Mouse (Mus musculus) cerebellum, postnatal 25 days (tissue): Measurements from ENCODE around the gene Iars2.
"Not testable (repeated sequence)": the region's sequence is repeated elsewhere in the genome, so short reads cannot be mapped to it uniquely, and the experiment has no call there.

Experiments used
- DNase-seq, 2 experiments: peaks; one replicate each; pipeline ENCODE4 v3.0.0; 2021; ENCODE audit warnings: mixed read lengths in 2 of 2

The Iars2 gene

DNA sequence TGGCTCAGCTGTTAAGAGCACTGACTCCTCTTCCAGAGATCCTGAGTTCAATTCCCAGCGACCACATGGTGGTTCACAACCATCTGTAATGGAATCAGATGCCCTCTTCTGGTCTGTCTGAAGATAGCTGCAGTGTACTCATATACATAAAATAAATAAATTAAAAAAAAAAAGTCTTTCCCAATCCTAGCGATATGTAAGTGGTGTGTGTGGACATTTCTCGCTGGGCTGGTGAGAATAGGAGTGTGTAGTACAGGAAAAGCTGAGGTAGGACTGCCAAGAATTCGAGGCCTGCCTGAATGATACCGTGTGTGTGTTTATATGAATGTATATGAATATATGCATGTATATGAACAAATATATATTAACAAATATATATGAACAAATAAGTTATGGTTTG is 2.2 kb upstream of the Iars2 start:
- DNase-seq = no peak

DNA sequence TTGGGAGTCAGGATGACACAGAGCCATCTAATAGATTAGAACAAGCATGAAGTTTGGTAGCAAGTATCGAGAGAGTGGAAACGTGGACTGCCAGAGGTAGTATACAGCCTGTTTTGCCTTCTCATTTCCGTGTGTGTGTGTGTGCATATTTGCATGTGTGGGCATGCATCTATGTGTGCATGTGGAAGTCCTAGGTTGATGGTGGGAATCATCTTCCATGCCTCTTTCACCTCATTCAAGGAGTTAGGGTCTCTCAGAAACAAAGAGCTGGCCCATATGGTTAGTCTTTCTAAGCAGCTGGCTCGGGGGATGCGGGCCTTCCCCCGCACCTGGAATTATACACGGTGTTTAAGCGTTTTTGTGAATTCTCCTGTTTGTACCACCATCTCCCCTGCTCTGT is 655 bp upstream of the Iars2 start:
- no peak for DNase-seq

DNA sequence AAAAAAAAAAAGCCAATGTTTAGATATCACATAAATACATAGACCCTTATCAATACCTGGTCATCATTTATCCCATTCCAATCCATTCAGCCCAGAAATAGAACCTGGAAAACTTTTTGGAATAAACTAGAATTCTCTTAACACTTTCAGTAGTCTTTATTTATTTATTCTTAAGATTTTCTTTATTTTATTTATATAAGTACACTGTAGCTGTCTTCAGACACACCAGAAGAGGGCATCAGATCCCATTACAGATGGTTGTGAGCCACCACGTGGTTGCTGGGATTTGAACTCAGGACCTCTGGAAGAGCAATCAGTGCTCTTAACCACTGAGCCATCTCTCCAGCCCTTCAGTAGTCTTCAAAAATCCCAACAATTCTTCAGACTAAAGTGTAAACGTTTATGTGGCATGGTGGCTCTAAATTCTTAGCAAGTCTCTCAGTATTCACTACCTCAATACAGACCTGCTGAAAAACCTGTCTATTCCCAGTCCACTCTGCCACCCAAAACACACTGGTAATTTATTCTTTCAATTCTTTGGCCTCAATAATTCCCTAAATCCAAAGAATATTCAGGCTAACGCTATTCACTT is 1.3 kb downstream of the Iars2 start:
- not testable (repeated sequence) for DNase-seq

DNA sequence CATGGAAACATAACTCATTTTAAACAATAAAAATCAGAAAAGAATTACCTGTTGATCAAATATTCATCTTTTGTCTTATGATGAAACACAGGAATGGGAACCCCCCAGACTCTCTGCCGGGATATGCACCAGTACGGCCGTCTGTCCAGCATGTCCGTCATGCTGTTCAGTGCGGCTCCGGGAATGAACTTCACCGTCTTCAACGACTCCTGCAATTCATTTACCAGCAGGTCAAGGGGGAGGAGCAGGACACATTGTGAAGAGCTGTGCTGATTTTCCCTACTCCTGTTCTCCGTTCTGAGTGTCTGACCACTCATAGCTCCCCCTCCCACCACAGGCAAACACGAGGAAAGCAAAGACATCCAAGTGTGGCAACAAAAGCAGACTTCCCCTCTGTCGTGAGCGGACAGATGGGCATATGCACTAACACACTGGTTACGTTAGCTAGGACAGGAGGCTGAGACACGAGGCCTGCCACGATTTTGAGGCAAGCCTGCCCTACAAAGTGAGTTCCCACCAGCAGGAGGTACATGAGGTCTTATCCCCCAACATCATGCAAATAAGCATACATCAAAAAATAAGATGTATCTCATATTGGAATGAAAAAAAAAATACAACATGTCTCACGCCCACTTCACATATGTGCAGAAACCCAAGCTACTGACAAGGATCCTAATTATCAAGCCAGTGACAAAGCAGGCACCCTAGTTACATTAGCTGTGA is 13.2 kb downstream of the Iars2 start:
- no peak for DNase-seq

DNA sequence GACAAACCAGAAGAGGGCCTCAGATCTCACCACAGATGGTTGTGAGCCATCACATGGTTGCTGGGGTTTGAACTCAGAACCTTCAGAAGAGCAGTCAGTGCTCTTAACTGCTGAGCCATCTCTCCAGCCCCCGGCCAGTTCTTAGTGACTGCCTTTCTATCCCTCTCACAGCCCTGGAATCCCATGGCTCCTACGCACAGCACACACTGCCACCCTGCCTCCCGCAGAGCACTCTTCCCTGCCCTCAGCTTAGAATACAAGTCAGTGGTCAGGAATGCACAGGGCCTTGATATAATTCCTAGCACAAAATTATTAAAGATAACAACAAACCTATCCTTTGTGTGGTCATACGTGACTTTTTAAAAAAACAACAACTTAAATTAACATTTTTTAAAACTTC is 14.7 kb downstream of the Iars2 start:
- no peak for DNase-seq

DNA sequence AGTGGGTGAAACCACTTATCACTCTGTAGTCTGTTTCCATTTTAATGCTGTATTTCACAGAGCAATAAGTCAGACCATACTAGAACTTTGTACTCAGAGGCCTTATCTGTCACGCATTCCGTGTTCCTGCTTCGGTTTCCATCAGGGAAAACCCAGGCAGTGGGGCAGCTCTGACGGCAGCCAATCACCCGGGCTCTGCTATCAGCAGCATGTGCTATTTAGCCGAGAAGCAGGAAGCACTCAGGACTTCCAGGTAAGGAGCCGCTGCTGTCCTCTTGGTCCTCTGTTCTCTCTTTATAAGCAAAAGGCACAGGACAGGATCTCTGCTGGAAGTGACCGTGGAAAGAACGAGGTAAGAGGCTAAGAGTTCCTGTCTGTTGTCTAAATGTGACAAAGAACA is 17.2 kb downstream of the Iars2 start:
- DNase-seq = no peak

DNA sequence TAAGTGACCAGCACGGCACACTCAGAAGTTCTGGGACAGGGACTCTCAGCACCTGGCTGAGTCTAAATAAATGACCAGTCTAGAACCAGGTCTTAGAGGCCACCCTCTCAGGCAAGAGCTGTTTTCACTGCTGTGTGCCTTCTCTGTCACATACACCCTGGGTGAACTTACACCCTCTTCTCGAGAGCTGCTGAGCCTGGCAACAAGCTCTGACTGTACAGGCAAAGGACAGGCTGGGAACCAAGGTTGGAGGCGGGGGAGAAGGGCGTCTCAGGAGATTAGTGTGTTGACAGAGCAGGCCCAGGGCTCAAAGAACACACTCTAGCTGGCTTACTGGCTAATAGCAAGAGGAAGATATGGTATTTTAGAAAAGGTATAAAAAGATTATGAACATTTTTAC is 20.3 kb downstream of the Iars2 start:
- no peak for DNase-seq

DNA sequence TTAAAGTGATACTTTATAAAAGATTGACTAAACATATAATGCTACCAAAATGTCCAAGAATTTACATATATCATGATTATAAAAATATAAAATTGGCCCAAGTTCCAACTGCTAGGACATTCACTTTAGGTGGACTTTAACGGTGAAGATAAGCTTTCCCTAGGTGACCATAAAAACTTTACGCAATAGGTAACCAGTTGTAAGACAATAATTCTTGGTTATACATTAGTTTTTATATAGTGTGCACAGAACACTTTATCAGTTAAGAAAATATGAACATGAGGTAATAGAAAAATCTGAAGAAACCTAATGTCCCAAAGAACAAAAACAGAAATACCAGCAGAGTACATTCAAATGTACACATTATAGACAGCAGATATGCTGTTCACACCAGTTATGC is 20.9 kb downstream of the Iars2 start:
- DNase-seq = no peak

DNA sequence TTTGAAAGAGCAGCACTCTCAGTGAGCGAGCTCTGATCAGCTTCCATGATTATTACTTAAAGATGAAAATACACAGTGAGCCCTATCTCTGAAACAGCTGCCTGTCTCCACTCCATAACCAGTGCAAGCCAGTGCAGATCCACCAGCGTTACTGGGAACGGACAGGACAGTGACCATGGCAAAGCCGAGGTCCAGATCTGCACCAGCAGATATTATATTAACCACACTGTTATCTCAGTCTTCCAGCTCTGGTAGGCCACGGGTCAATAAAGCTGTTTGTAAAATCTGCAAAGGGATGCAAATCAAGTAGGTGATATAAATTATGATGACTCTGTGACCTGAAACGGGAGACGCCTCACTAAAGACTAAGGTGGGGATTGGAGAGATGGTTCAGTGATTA is 21.6 kb downstream of the Iars2 start:
- no peak for DNase-seq

DNA sequence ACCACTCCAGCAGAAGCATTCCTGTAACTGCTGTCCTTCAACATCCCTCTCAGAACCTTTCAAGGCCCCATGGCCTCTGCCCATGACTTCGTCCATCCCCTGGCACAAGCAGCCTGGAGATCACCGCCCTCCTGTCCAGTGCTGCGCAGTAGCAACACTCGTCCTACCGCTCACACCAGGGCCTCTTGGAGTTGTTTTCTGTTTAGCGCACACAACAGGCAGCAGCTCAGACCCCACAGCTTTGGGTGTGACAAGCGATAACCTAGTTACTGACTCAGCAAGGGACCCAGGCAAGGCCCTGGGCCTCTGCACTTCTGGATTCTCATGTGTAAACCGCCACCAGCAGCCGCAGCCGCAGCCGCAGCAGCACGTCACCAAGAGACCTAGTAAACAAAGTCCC is 22.4 kb downstream of the Iars2 start:
- no peak for DNase-seq

DNA sequence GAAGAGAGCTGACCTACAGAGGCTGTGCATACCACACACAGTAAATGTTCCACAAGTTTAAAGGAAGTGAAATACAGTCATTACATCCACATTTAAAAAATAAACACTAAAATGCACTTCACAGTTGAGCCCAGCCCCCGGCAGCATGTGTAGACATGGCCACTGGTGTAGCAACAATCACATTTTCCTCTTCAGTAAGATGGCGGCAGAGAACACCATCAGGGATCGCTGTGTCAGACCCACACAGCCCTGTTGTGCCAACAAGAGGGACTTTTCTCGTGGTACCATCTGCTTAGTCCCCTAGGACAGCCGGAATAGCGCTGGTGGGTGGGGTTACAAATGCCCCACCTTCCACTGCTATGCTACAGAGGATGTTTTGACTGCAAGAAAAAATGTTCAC is 26.4 kb downstream of the Iars2 start:
- no peak for DNase-seq

DNA sequence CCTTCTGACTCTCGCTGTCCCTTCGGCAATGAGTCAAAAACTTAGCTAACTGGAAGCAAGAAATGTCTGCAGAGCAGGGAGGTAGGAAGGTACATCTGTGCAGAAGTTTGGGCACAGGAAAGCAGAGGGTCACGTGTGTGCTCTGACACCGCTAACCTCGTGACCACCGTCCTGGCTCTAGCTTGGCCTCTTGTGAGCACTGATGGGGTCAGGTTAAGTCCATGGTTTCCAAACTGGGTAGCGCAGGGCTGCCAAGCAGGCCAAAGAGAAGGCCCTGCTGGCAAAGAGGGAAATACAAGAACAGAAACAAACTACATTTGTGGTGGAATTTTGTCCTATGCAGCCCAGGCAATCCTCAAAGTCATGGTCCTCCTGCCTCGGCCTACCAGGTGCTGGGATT is 30.7 kb downstream of the Iars2 start:
- DNase-seq = no peak

DNA sequence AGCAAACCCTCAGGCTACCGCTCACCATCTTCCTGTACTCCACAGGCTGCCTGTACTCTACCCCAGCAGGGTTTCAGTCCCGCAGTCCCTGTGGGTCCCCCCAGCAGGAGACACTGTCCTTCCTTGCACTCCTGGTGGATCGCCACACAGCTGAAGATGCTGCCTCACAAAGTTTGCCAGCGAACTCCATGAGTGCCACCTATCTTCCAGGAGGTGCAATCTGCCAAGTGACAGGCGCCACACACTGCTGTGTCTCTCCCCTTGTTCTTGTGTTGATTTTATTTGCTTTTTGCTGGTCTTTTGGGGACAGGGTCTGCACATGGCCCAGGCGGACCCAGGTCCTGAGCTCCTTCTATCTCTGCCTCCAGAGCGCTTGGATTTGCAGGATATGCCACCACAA is 32.3 kb downstream of the Iars2 start:
- DNase-seq = no peak

DNA sequence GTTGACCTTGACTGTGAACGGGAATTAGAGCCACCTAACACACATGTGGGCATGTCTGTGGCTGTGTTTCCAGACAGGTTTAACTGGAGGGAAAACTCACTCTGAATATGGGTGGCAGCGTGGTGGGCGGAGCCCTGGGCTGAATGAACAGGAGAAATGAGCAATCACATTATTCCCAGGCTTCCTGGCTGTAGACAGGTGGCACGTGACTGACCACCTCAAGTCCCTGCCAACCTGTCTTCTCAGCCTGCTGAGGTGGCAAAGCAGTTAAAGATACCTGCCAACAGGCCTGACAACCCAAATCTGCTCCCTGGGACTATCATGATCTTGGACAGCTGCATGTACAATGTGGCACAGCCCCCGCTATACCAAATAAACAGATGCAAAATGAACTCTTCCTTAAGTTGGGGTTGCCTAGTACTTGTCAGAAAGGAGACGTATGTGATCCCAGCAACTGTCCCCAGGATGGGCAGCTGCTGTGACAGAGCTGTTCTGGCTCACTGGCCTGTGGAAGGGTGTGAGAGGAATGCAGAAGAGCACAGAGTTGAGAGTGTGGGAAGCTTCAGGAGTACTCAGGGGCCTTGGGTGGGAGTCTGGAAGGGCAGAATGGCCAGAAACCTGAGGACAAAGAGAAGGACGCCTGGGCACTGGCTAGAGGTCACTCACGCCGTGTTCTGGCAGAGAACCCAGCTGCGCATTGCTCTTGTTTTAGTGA is 36.4 kb downstream of the Iars2 start:
- DNase-seq = peak; percentile 59 to 69

DNA sequence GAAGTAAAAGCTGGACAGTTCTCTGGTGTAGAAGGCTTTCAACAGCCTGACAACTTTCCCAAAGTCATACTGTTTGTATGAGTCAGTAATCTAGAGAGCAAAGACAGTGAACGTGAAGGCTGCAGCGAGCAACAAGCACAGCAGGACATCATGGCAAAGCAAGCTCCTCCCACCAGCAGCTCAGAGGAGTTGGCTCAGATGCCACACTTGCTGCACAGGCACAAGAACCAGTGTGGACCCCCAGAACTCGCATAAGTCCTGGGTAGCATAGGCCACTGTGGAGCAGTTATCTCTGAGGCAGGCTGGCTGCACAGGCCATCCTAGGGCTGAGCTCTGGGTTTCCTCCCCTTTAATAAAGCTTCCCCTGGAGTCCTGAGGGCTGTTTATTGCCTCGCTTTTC is 37.9 kb downstream of the Iars2 start:
- no peak for DNase-seq

DNA sequence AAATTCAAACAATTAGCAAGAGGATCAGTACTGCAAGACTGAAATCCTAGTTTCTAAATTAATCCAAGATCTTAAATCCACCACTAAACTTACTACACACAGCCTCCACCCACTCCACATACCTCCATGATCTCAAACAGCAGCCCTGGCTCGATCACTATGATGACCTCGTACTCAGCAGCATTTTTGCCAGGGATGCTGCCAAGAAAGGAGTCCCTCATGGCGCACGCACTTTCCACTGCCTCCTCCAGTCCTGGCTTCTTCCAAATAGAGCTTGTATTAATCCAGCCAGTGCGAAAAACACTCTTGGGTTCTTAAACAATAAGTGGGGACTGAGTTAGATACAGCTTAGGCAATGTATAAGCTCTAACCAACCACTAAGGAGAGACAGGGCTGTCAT is 40.0 kb downstream of the Iars2 start:
- no peak for DNase-seq

DNA sequence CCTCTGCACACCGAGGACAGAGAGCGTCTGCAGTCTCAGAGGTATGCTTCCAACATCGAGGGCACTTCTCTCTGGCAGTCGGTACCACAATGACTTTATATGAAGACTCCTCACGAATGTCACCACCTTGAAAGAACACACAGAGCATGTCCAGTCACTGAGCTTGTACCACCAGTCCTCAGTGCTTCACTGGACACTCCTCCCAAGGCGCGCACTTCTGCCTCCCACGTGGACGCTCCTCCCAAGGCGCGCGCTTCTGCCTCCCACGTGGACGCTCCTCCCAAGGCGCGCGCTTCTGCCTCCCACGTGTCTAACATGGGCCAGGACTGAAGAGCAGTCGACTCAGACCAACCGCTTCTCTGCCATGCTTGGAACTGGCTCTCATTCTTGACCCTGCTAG is 42.1 kb downstream of the Iars2 start:
- no peak for DNase-seq

DNA sequence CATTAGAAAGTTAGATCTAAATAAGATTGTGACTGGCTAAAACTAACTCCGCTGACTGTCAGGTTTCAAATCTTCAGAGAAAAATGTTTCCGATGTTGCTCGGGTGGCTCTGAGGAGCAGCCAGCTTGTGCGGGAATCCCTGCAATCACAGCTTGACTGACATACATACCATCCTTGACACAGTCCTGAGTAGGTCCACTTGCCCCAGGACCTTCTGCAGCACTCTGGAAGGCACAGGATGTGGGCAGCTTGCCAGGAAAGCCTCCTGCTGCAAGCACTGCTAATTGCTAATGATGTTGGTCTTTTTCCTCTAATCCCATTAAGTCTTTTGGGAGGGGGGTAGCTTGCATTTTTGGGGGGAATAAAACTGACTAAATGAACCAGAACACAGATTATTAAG is 44.0 kb downstream of the Iars2 start:
- peak; percentile 71 to 87 for DNase-seq

DNA sequence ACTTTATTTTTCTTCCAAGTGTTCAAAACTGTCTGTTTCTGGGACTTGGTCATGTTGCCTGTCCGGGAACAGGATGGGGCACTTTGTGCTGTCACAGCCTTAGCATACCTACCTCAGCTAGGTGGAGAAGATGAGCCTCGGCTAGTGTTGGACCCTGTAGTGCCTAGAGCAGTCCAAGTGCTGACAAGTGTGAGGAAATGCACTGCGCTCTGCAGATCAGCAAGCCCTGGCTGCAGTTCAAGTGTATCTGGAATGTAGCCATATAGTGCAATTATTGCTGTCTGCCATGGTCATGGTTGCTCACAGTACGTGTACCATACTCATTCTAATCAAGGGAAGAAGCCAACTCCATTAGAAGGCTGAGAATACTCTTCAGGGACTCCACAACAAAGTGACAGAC is 44.5 kb downstream of the Iars2 start:
- peak; percentile 75 to 89 for DNase-seq

DNA sequence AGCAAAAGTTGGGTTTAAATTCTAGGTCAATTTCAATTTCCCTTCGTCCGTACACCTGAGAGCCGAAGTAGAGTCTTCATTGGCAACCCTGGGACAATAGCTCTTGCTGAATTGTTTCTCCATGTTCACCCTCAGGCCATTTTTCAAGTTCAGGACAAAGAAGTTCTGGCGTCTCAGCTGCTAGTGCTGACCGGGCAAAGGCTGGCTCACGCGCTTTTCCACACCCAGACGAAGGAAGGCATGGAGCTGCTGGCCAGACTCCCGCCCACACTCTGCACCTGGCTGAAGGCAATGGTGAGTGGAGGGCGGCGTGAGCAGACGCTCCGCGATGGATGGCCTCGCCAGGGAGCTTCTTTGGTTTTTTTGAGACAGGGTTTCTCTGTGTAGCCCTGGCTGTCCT is 45.9 kb downstream of the Iars2 start:
- no peak for DNase-seq

DNA sequence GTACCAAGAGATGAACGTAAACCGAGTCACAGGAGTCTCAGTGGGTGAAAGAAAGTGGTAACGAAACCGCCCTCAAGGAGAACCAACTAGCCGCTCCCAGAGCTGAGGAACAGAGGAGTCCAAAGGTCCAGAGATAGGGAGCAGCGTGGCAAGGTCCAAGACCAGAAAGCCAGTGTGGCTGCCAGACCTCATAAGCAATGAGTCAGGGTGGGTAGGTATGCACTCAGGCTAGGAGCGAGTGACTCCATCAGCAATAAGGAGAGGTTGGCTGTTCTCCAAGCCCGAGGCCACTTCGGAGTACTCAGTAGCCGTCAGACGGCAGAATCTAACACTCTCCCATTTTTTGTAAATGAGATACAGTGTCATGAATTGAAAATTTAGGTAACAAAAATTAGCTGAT is 46.4 kb downstream of the Iars2 start:
- DNase-seq = no peak

DNA sequence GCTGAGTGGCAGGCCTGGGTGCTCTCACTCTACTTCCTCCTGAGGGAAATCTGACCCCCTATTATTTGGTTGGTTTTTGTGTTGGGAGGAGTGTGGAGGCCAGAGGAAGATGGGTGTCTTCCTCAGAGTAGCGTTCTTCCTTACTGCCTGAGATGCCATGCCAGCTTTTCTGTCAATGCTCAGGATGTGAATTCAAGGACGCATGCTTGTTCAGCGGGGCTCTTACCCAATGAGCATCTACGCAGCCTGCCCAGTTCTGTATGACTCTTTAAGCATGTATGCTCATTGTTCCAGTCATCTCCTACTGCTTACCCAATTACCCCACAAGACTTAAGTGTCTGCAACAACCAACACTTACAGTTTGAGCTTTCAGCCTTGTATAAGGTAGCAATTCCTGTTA is 48.6 kb downstream of the Iars2 start:
- no peak for DNase-seq

DNA sequence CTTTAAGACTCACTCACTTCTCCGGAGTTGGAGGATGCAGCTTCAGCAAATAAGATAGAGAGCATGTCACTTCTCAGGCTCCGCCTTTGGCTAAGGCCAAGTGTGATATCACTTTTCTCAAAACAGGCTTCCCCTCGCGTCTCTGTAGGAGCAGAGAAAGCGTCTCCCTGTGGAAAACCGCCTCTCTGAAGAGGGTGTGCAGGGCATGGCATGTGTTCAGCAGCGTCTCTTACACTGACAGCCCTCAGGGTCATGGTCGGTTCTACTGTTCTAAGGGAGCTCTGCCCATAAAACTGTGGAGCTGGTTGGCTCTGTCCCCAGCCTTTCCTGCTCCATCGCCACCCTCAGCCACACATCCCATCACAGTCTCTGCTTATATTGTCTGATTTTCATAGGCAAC is 49.9 kb downstream of the Iars2 start:
- DNase-seq = no peak

DNA sequence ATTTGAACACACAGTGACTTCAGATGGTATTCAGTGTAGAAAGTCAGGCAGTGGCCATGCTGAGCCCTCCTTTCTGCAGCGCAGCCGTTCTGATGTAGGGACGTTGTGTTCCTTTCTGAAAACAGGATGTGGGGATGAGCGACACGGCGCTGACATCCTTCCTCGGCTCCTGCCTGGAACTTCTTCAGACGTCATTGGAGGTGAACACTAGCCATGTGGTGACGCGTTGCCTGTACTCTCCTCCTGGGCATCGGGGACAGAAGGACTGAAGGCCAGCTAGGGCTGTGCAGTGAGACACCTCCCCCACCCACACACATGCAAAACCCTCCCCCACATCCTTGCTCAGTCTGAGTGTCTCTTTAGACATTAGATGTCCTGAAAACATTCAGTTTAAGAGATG is 52.2 kb downstream of the Iars2 start:
- DNase-seq = no peak

DNA sequence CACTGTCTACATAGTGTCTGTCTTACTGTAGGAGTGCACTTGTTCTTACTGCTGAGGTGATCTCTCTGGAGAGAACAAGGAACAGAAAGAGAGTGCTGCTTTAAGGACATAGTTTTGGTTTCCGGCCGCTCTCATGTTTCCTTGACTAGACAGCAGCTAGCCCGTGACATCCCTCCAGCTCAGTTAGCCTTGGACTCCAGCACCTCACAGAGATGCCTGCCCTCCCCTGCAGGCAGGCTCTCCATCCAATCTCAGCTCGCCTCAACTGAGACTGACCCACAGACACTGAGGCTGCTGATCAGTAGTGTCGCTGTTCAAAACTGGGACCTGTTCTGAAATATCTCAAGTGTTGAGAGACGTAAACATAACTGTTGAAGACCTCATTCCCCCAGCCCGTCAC is 53.2 kb downstream of the Iars2 start:
- DNase-seq = no peak
